Mouse (Mus musculus) stomach, postnatal 0 days (tissue): ENCODE data around the gene Hmcn1. TPM values are rescaled to one million over a fixed set of nuclear protein-coding genes. Genes with fewer than 3 reads are reported as not detected.

Experiments
- ATAC-seq: fragments of 200-750 bp; cut with Nextera tagmentation; 2 replicates; pipeline ENCODE4 v1.8.0; 2017; ENCODE audit not compliant: low FRiP score, low TSS enrichment
- DNase-seq: peaks from one replicate; pipeline ENCODE4 v3.0.0-alpha.2; 2016; ENCODE audit warnings: low spot score
- H3K27ac ChIP-seq: fragments of 300-500 bp; sonication (generic); replicated peaks from 2 replicates; pipeline ENCODE4 v1.5.1; 2014; ENCODE audit warnings: mild to moderate bottlenecking, control low read depth
- H3K27me3 ChIP-seq: fragments of 300-500 bp; sonication (generic); 2 replicates; pipeline ENCODE4 v1.6.1; 2014; ENCODE audit warnings: low read length; ENCODE audit not compliant: control insufficient read depth, insufficient read depth
- H3K36me3 ChIP-seq: fragments of 300-500 bp; sonication (generic); 2 replicates; pipeline ENCODE4 v1.6.1; 2014; ENCODE audit warnings: low read length, mixed read lengths; ENCODE audit not compliant: control insufficient read depth, insufficient read depth
- H3K4me1 ChIP-seq: fragments of 300-500 bp; sonication (generic); replicated peaks from 2 replicates; pipeline ENCODE4 v1.6.1; 2014; ENCODE audit warnings: antibody characterized with exemption; ENCODE audit not compliant: control insufficient read depth, insufficient read depth
- H3K4me2 ChIP-seq: fragments of 300-500 bp; sonication (generic); replicated peaks from 2 replicates; pipeline ENCODE4 v1.6.1; 2014; ENCODE audit warnings: low read depth, mild to moderate bottlenecking, control low read depth, moderate library complexity
- H3K4me3 ChIP-seq: fragments of 300-500 bp; sonication (generic); 2 replicates; pipeline ENCODE4 v1.5.1; 2014; ENCODE audit warnings: low read depth, low read length, control low read depth
- H3K9ac ChIP-seq: fragments of 300-500 bp; sonication (generic); 2 replicates; pipeline ENCODE4 v1.6.1; 2014; ENCODE audit warnings: mild to moderate bottlenecking, low read length, control low read depth, mixed read lengths
- H3K9me3 ChIP-seq: fragments of 300-500 bp; sonication (generic); 2 replicates; pipeline ENCODE4 v1.6.1; 2016; ENCODE audit warnings: low read length; ENCODE audit not compliant: control insufficient read depth
- CTCF ChIP-seq: IDR thresholded peaks from 2 replicates; pipeline ENCODE4 v1.5.1; 2016; ENCODE audit warnings: antibody characterized with exemption, low read depth, mild to moderate bottlenecking, moderate library complexity
- EP300 ChIP-seq: optimal IDR thresholded peaks from 2 replicates; pipeline ENCODE3; 2016; ENCODE audit warnings: antibody characterized with exemption
- WGBS: fragments of 180-500 bp; shearing (Covaris S2); extraction: QIAGEN DNeasy Blood & Tissue Kit; methylation state at CpG from one replicate; pipeline ENCODE4 v1.1.7; 2014; 5-methylcytosine and 5-hydroxymethylcytosine counted together
- polyA plus RNA-seq: library from polyadenylated mRNA; unstranded; fragments of >200 nt; fragmentation: Nextera tagmentation; extraction: Ambion mirVana; gene quantifications from 2 replicates; pipeline ENCODE4 v1.2.1, GENCODE M21; 2015

Gene Hmcn1
- polyA plus RNA-seq, 1 experiment from 2014 or later = 8.0 TPM

GRCm38 (mm10) chr1:150593614-150594013 lies 399.6 kb downstream of the Hmcn1 start:
- Histone ChIP-seq H3K4me2 (no peak overlapping the region), H3K4me3 (no peak overlapping the region), H3K9me3 (no peaks in the 10 kb centered on the region), H3K27ac (no peak overlapping the region), H3K36me3 (no peaks in the 10 kb centered on the region), H3K27me3 (no peaks in the 10 kb centered on the region), H3K4me1 (no peaks in the 10 kb centered on the region), H3K9ac (no peak overlapping the region)
- DNase-seq (no peak), ATAC-seq (no peak)
- no peak for TF ChIP-seq EP300
- no peak for TF ChIP-seq CTCF
- 79% methylated on average over 13 of the region's 13 CpGs for WGBS

- WGBS = 20% methylated on average over 2 of the region's 2 CpGs
- ATAC-seq (no peak), DNase-seq (peak; percentile 32)
- H3K4me2 ChIP-seq = no peak overlapping the region
- no peaks in the 10 kb centered on the region for H3K9me3 ChIP-seq
- no peak overlapping the region for H3K4me3 ChIP-seq
- no peak overlapping the region for H3K9ac ChIP-seq
- H3K4me1 ChIP-seq = no peaks in the 10 kb centered on the region
- H3K27ac ChIP-seq = no peak overlapping the region
- TF ChIP-seq EP300 (no peak), CTCF (peak; percentile 85)
- H3K27me3 ChIP-seq = no peaks in the 10 kb centered on the region
- H3K36me3 ChIP-seq = no peaks in the 10 kb centered on the region
These were observed 402.0 kb downstream of the Hmcn1 start for GRCm38 (mm10) chr1:150591253-150591652.

- Histone ChIP-seq H3K9me3 (no peaks in the 10 kb centered on the region), H3K36me3 (no peaks in the 10 kb centered on the region), H3K4me2 (no peak overlapping the region), H3K27me3 (no peaks in the 10 kb centered on the region), H3K27ac (no peak overlapping the region), H3K4me3 (no peak overlapping the region), H3K9ac (no peak overlapping the region), H3K4me1 (no peaks in the 10 kb centered on the region)
- ATAC-seq = no peak
- TF ChIP-seq EP300 = no peak
- no peak for TF ChIP-seq CTCF
- DNase-seq = no peak
These were observed 405.8 kb downstream of the Hmcn1 start for GRCm38 (mm10) chr1:150587410-150587809.

GRCm38 (mm10) chr1:150584477-150584876 lies 408.8 kb downstream of the Hmcn1 start:
- H3K4me3 ChIP-seq = no peak overlapping the region
- no peaks in the 10 kb centered on the region for H3K27me3 ChIP-seq
- H3K4me1 ChIP-seq = no peaks in the 10 kb centered on the region
- no peak overlapping the region for H3K9ac ChIP-seq
- no peak for DNase-seq
- no peak overlapping the region for H3K4me2 ChIP-seq
- ATAC-seq = no peak
- 60% methylated on average over 2 of the region's 2 CpGs for WGBS
- no peaks in the 10 kb centered on the region for H3K9me3 ChIP-seq
- H3K36me3 ChIP-seq = no peaks in the 10 kb centered on the region
- H3K27ac ChIP-seq = no peak overlapping the region
- TF ChIP-seq EP300 (no peak), CTCF (no peak)

DNA sequence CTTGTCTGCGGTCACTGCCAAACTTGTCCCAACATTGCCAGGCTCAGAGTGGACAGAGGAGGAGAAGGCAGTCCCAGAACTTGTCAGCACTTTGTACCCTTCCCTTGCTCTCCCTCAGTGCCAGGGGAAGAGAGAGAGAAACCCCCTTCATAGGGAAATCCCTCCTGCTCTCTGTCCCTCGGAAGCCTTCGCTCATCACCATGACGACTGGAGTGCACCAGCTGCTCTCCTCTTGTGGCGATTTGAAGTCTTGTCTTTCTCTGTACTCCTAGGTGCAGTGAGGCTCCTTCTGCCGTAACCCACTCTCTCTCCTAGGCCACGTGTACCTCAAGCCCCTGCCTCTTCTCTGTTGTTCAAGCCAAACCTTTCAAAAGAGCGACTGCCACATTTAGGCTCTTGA lies 409.5 kb downstream of the Hmcn1 start:
- Histone ChIP-seq H3K4me3 (no peak overlapping the region), H3K27me3 (no peaks in the 10 kb centered on the region), H3K4me2 (no peak overlapping the region), H3K36me3 (no peaks in the 10 kb centered on the region; the same call in 1 of the 2 replicates), H3K9ac (no peak overlapping the region), H3K4me1 (no peaks in the 10 kb centered on the region), H3K9me3 (no peaks in the 10 kb centered on the region), H3K27ac (no peak overlapping the region)
- no peak for DNase-seq
- TF ChIP-seq CTCF = no peak
- TF ChIP-seq EP300 = no peak
- 69% methylated on average over 8 of the region's 8 CpGs for WGBS
- no peak for ATAC-seq

GRCm38 (mm10) chr1:150580561-150580960 lies 412.7 kb downstream of the Hmcn1 start:
- Histone ChIP-seq H3K27ac (no peak overlapping the region), H3K27me3 (no peaks in the 10 kb centered on the region), H3K4me2 (no peak overlapping the region), H3K9me3 (no peaks in the 10 kb centered on the region), H3K4me1 (no peaks in the 10 kb centered on the region), H3K9ac (no peak overlapping the region), H3K4me3 (no peak overlapping the region), H3K36me3 (no peaks in the 10 kb centered on the region; the same call in 1 of the 2 replicates)
- ATAC-seq = no peak
- TF ChIP-seq EP300 (no peak), CTCF (no peak)
- 76% methylated on average over 7 of the region's 7 CpGs for WGBS
- DNase-seq = no peak
